ENCODE assay signal across 21 mouse cellular contexts in the genomic region with DNA sequence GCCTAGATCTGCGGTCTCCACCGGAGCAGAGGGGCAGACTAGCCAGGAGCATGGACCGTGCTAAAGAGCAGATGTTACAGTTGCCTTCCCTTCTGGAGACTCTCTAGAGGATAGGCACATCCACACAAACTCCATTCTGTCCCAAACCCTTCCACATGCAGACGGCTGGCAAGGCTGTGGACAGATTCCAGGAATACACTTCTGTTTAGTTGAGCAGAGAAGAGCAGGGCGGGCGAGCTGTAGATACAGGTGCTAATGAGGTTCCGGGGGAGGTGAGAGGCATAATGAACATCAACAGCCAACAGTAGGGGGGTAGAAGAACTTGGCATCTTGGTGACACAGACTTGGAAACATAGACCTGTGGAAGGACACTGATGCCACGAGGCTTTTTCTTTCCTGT. TPM values are rescaled to one million over a fixed set of nuclear protein-coding genes. Genes with fewer than 3 reads are reported as not detected.
A peak's percentile ranks its signal among the peaks of the same experiment; 100 is the strongest.
DNase-seq lines count a peak whose midpoint lies in the region; ATAC-seq lines count a peak whose summit lies in the region.
"Had no signal": no experiment of that assay in that cellular context is flagged by ENCODE, and none has a peak within 500 bp of the region (broad histone marks: within the 10 kb centered on the region; RNA-seq: fewer than 3 reads in every experiment).

No protein-coding gene starts in this region.

- peaks cover 51% of the 10 kb centered on the region for H3K4me1 ChIP-seq in forebrain, embryonic 12.5 days
- H3K4me1 ChIP-seq in forebrain, embryonic 10.5 days = peaks cover 43% of the 10 kb centered on the region

- 0 out of 2 replicates have a peak overlapping the region, but pooled peaks have one; percentile 9 for H3K27ac ChIP-seq in forebrain, embryonic 12.5 days
- H3K27ac ChIP-seq in forebrain, embryonic 10.5 days = no peak overlapping the region
- H3K27ac ChIP-seq: embryonic facial prominence, embryonic 15.5 days; heart, embryonic 10.5 days had no signal

- 67% methylated on average over 8 of the region's 8 CpGs for WGBS in forebrain, embryonic 12.5 days
- 86% methylated on average over 8 of the region's 8 CpGs for WGBS in forebrain, embryonic 10.5 days

- H3K9me3 ChIP-seq in forebrain, embryonic 12.5 days = no peaks in the 10 kb centered on the region
- H3K9me3 ChIP-seq in forebrain, embryonic 10.5 days = no peaks in the 10 kb centered on the region
- H3K9me3 ChIP-seq: embryonic facial prominence, embryonic 15.5 days; heart, embryonic 10.5 days had no signal

- no peak overlapping the region for H3K4me3 ChIP-seq in forebrain, embryonic 12.5 days (replicated peaks)
- H3K4me3 ChIP-seq in forebrain, embryonic 10.5 days = no peak overlapping the region
- H3K4me3 ChIP-seq: embryonic facial prominence, embryonic 15.5 days; heart, embryonic 10.5 days had no signal

- ATAC-seq in forebrain, embryonic 12.5 days (ENCODE audit: low FRiP score) = no peak
- ATAC-seq: hindbrain, embryonic 16.5 days had no signal

- DNase-seq in forebrain, embryonic 10.5 days (ENCODE audit: extremely low spot score, low spot score) = no peak
- DNase-seq in left cerebral cortex, adult 18-20 months (ENCODE audit: low spot score in 2 of 2) = peak; percentile 40 to 41
- DNase-seq in left cerebral cortex, adult 11 months (ENCODE audit: low spot score) = no peak
- peak; percentile 61 for DNase-seq in brain, adult 2 months (ENCODE audit: low read depth, low spot score)
- peak; percentile 17 to 26 for DNase-seq in left cerebral cortex, postnatal 36 days (ENCODE audit: low spot score in 2 of 2)
- no peak for DNase-seq in gastrocnemius, postnatal 14 days
- DNase-seq in spleen, adult 12 weeks (ENCODE audit: low spot score) = no peak
- DNase-seq: cerebellum, adult 9-11 months; gastrocnemius, postnatal 36 days; heart, postnatal 14 days; kidney, adult 11 months; kidney, postnatal 10 days; lung, adult 2 months; lung, postnatal 4 days; thymus, postnatal 25 days had no signal

- no peak overlapping the region for H3K4me2 ChIP-seq in forebrain, embryonic 12.5 days
- H3K4me2 ChIP-seq: embryonic facial prominence, embryonic 15.5 days; liver, embryonic 11.5 days had no signal

- H3K36me3 ChIP-seq in forebrain, embryonic 12.5 days (replicated peaks) = peaks cover 22% of the 10 kb centered on the region
- H3K36me3 ChIP-seq in forebrain, embryonic 10.5 days (replicated peaks) = peaks cover 63% of the 10 kb centered on the region
- H3K36me3 ChIP-seq: embryonic facial prominence, embryonic 15.5 days; heart, embryonic 10.5 days had no signal

- H3K27me3 ChIP-seq in forebrain, embryonic 12.5 days = no peaks in the 10 kb centered on the region
- H3K27me3 ChIP-seq in forebrain, embryonic 10.5 days (ENCODE audit: poor library complexity, severe bottlenecking) = no peaks in the 10 kb centered on the region
- H3K27me3 ChIP-seq: embryonic facial prominence, embryonic 15.5 days had no signal

- intact Hi-C loops in left cerebral cortex, postnatal 36 days (cut with DNase I) = no loop called here
- intact Hi-C loops in gastrocnemius, postnatal 14 days (cut with DNase I; ENCODE audit: low total_unique reads) = no loop called here

- no peak overlapping the region for H3K9ac ChIP-seq in forebrain, embryonic 12.5 days
- H3K9ac ChIP-seq: embryonic facial prominence, embryonic 15.5 days had no signal

RNA-seq across cellular contexts. Expression of gene Dpysl5, which starts 28.2 kb away (rescaled TPM):
- polyA plus RNA-seq in forebrain, embryonic 12.5 days (2016; fragmentation: Nextera tagmentation; extraction: Ambion mirVana) = 109 and 134 TPM in 2 replicates
- 61.5 and 64.0 TPM in 2 replicates for polyA plus RNA-seq in forebrain, embryonic 10.5 days (2016; fragmentation: Nextera tagmentation; extraction: Ambion mirVana)
- total RNA-seq in left cerebral cortex, adult 18-20 months (2021) = 10 to 100 TPM; 18.2 to 20.6 TPM
- 10 to 100 TPM; 21.6 to 30.1 TPM for total RNA-seq in left cerebral cortex, postnatal 36 days (2021)
- total RNA-seq in gastrocnemius, postnatal 14 days (2021) = 1 to 10 TPM; 1.6 to 2.0 TPM
- total RNA-seq: MEL had no signal

Comparison
In these comparisons a context has a peak if more than half of its experiments do, and no peak if none do; other contexts are left out.
1. DNase-seq: peak in left cerebral cortex, adult 18-20 months (2 of 2), brain, adult 2 months (single experiment) and left cerebral cortex, postnatal 36 days (2 of 2); none in forebrain, embryonic 10.5 days (single experiment), left cerebral cortex, adult 11 months (single experiment), gastrocnemius, postnatal 14 days (single experiment) and spleen, adult 12 weeks (single experiment).
2. RNA of gene Dpysl5, which starts 28.2 kb away (total RNA-seq): 21.6 to 30.1 TPM in left cerebral cortex, postnatal 36 days and 18.2 to 20.6 TPM in left cerebral cortex, adult 18-20 months; 1.6 to 2.0 TPM in gastrocnemius, postnatal 14 days; every median in the first group is over 4 times any median in the second.